Mouse (Mus musculus) heart, postnatal 0 days (tissue): ENCODE data around the gene Pla2g16.

Experiments
- CTCF ChIP-seq: IDR thresholded peaks from 2 replicates; pipeline ENCODE4 v1.5.1; 2016; ENCODE audit warnings: antibody characterized with exemption, control low read depth, low read depth
- EP300 ChIP-seq: IDR thresholded peaks from 2 replicates; pipeline ENCODE4 v1.6.1; 2016; ENCODE audit warnings: antibody characterized with exemption, low read depth

- TF ChIP-seq CTCF (no peak), EP300 (no peak)
Observed at GRCm38 (mm10) chr19:7601551-7601950, 44.3 kb downstream of the Pla2g16 start.
